Mouse (Mus musculus) midbrain, embryonic 14.5 days (tissue): ENCODE results near the gene Il10ra. TPM values are rescaled to one million over a fixed set of nuclear protein-coding genes. Genes with fewer than 3 reads are reported as not detected.

Source experiments
- ATAC-seq: fragments of 200-750 bp; cut with Nextera tagmentation; 2 replicates; pipeline ENCODE4 v1.8.0; 2017; ENCODE audit warnings: moderate number of reproducible peaks, moderate library complexity; ENCODE audit not compliant: low FRiP score, low TSS enrichment
- DNase-seq: peaks from one replicate; pipeline ENCODE4 v3.0.0-alpha.2; 2015
- H3K27ac ChIP-seq: fragments of 300-500 bp; sonication (generic); replicated peaks from 2 replicates; pipeline ENCODE4 v1.5.1; 2014; ENCODE audit warnings: mild to moderate bottlenecking, low read depth, low read length, moderate library complexity
- H3K27me3 ChIP-seq: fragments of 300-500 bp; sonication (generic); 2 replicates; pipeline ENCODE4 v1.6.1; 2014; ENCODE audit warnings: low read length, control low read depth, mixed read lengths; ENCODE audit not compliant: control insufficient read depth, insufficient read depth
- H3K36me3 ChIP-seq: fragments of 300-500 bp; sonication (generic); 2 replicates; pipeline ENCODE4 v1.6.1; 2014; ENCODE audit warnings: low read length, control low read depth; ENCODE audit not compliant: control insufficient read depth, insufficient read depth
- H3K4me1 ChIP-seq: fragments of 300-500 bp; sonication (generic); 2 replicates; pipeline ENCODE4 v1.6.1; 2014; ENCODE audit warnings: mild to moderate bottlenecking, antibody characterized with exemption, low read length, control low read depth; ENCODE audit not compliant: control insufficient read depth, insufficient read depth
- H3K4me2 ChIP-seq: fragments of 300-500 bp; sonication (generic); 2 replicates; pipeline ENCODE4 v1.6.1; 2014; ENCODE audit warnings: mild to moderate bottlenecking, low read length, moderate library complexity
- H3K4me3 ChIP-seq: fragments of 300-500 bp; sonication (generic); replicated peaks from 2 replicates; pipeline ENCODE4 v1.5.1; 2014; ENCODE audit warnings: low read depth, low read length
- H3K9ac ChIP-seq: fragments of 300-500 bp; sonication (generic); replicated peaks from 2 replicates; pipeline ENCODE4 v1.6.1; 2014; ENCODE audit warnings: mild to moderate bottlenecking, low read length, moderate library complexity
- H3K9me3 ChIP-seq: fragments of 300-500 bp; sonication (generic); 2 replicates; pipeline ENCODE4 v1.6.1; 2016; ENCODE audit warnings: low read length, control low read depth, mixed read lengths; ENCODE audit not compliant: control insufficient read depth
- WGBS: fragments of 180-500 bp; shearing (Covaris S2); extraction: QIAGEN DNeasy Blood & Tissue Kit; methylation state at CpG from one replicate; pipeline ENCODE4 v1.1.7; 2014; 5-methylcytosine and 5-hydroxymethylcytosine counted together
- polyA plus RNA-seq: library from polyadenylated mRNA; unstranded; fragments of >200 nt; fragmentation: Nextera tagmentation; extraction: Ambion mirVana; gene quantifications from 2 replicates; pipeline ENCODE4 v1.2.1, GENCODE M21; 2014

The Il10ra gene
- polyA plus RNA-seq, 1 experiment from 2014 or later: 0.67 TPM

DNA sequence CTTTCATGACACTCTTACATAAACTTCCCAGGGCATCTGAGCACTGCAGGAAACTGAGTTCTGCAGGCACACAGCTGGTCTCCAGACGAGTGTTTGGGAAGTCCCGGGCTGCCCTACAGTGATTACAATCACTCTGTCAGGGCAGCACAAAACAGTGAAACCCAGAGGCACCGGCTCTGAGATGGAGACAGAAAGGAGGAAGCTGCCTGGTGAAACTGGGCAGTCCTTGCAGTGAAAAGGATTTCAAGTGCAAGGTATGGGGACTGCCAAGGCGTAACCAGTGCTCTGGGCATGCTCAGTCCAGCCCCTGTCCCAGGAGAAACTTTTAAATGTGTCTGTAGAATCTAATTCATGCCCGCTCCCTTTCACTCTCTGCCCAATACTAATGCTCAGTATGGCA, 3.3 kb upstream of the Il10ra start:
- Histone ChIP-seq H3K27me3 (peaks cover 30% of the 10 kb centered on the region; the same call in 1 of the 2 replicates), H3K4me2 (no peak overlapping the region), H3K27ac (no peak overlapping the region), H3K4me3 (no peak overlapping the region), H3K9ac (no peak overlapping the region), H3K9me3 (no peaks in the 10 kb centered on the region), H3K4me1 (no peaks in the 10 kb centered on the region), H3K36me3 (no peaks in the 10 kb centered on the region)
- 53% methylated on average over 5 of the region's 5 CpGs for WGBS
- ATAC-seq: no peak
- no peak for DNase-seq

GRCm38 (mm10) chr9:45268079-45268478, 870 bp downstream of the Il10ra start:
- ATAC-seq (no peak), DNase-seq (no peak)
- H3K9me3 ChIP-seq: no peaks in the 10 kb centered on the region
- no peak overlapping the region for H3K4me3 ChIP-seq
- no peak overlapping the region for H3K9ac ChIP-seq
- no peaks in the 10 kb centered on the region for H3K36me3 ChIP-seq
- no peak overlapping the region for H3K27ac ChIP-seq
- no peak overlapping the region for H3K4me2 ChIP-seq
- no peaks in the 10 kb centered on the region for H3K4me1 ChIP-seq
- 60% methylated on average over 4 of the region's 4 CpGs for WGBS
- peaks cover 30% of the 10 kb centered on the region; the same call in 1 of the 2 replicates for H3K27me3 ChIP-seq

DNA sequence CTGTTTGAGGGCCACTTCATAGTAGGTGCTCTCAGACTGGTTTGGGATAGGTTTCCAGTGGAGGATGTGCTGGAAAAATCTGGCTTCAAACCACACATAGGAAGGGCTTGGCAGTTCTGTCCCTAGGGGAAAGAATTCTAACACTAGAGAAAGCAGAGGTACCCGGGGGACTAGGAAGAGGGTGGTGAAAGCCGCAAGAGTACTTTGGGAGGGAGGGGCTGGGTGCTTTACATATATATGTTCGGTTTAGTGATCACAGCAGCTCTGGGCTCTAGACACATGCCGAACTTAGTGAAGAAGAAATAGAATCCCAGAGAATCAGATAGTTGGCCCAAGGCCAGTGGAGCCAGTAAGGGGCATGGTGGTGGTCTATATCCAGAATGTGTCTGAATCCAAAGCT, 1.9 kb downstream of the Il10ra start:
- Histone ChIP-seq H3K4me2 (no peak overlapping the region), H3K27me3 (peaks cover 30% of the 10 kb centered on the region; the same call in 1 of the 2 replicates), H3K9me3 (no peaks in the 10 kb centered on the region), H3K27ac (no peak overlapping the region), H3K4me1 (no peaks in the 10 kb centered on the region), H3K4me3 (no peak overlapping the region), H3K9ac (no peak overlapping the region), H3K36me3 (no peaks in the 10 kb centered on the region)
- DNase-seq (no peak), ATAC-seq (no peak)
- 92% methylated on average over 4 of the region's 4 CpGs for WGBS

GRCm38 (mm10) chr9:45261872-45262271, 7.1 kb downstream of the Il10ra start:
- Histone ChIP-seq H3K27ac (no peak overlapping the region), H3K9ac (no peak overlapping the region), H3K36me3 (no peaks in the 10 kb centered on the region), H3K4me3 (no peak overlapping the region), H3K9me3 (no peaks in the 10 kb centered on the region), H3K4me1 (no peaks in the 10 kb centered on the region), H3K4me2 (no peak overlapping the region), H3K27me3 (no peaks in the 10 kb centered on the region)
- 69% methylated on average over 5 of the region's 5 CpGs for WGBS
- ATAC-seq (no peak), DNase-seq (peak; percentile 6)

- DNase-seq: peak; percentile 16
- Histone ChIP-seq H3K27me3 (no peaks in the 10 kb centered on the region), H3K36me3 (no peaks in the 10 kb centered on the region), H3K4me2 (no peak overlapping the region), H3K27ac (no peak overlapping the region), H3K4me1 (no peaks in the 10 kb centered on the region), H3K9ac (no peak overlapping the region), H3K4me3 (no peak overlapping the region), H3K9me3 (no peaks in the 10 kb centered on the region)
- 71% methylated on average over 4 of the region's 4 CpGs for WGBS
- no peak for ATAC-seq
These were observed 7.5 kb downstream of the Il10ra start for GRCm38 (mm10) chr9:45261466-45261865.

DNA sequence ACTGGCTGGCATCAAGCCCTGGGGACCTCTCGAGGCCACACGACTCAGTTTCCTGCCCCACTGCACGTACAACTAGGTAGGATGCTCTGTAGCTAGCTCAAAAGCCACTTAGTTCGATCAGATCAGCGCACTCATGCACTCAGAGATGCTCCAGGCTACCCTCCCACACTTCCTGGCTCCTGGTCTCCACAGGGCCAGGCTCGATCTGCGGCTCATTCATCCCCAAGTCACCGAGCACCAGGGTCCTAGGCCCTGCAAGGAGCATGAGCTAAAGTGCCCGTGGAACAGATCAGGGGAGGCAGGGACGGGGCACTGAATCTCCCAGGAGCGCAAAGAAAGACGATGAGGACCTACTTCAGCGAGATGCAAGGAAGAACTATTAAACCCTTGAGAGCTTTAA, 9.9 kb downstream of the Il10ra start:
- DNase-seq (no peak), ATAC-seq (no peak)
- Histone ChIP-seq H3K4me2 (no peak overlapping the region), H3K4me3 (no peak overlapping the region), H3K4me1 (no peaks in the 10 kb centered on the region), H3K27ac (no peak overlapping the region), H3K9me3 (no peaks in the 10 kb centered on the region), H3K9ac (no peak overlapping the region), H3K27me3 (no peaks in the 10 kb centered on the region), H3K36me3 (no peaks in the 10 kb centered on the region)
- WGBS: 87% methylated on average over 13 of the region's 13 CpGs

DNA sequence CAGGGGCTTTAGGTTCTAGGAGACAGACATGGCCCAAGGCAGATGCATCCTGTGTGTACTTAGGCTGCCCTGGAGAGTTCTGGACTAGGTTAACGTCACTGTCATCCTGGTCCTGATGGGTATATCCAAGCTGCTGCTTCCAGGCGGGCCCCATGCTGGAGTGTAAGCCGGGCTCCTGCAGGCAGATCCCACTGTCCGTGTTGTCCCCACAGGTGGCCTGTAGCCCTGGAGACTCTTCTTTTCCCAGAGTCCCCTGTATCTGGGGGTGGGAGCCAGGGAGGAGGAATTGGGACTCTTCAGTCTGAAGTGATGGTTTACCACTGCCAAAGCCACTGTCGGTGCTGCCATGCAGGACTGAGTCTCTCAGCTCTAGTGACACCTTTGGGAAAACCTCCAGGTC, 13.0 kb downstream of the Il10ra start:
- Histone ChIP-seq H3K4me1 (no peaks in the 10 kb centered on the region), H3K36me3 (no peaks in the 10 kb centered on the region), H3K27ac (no peak overlapping the region), H3K4me3 (no peak overlapping the region), H3K4me2 (no peak overlapping the region), H3K27me3 (no peaks in the 10 kb centered on the region), H3K9ac (no peak overlapping the region), H3K9me3 (no peaks in the 10 kb centered on the region)
- 74% methylated on average over 5 of the region's 5 CpGs for WGBS
- DNase-seq (no peak), ATAC-seq (no peak)

DNA sequence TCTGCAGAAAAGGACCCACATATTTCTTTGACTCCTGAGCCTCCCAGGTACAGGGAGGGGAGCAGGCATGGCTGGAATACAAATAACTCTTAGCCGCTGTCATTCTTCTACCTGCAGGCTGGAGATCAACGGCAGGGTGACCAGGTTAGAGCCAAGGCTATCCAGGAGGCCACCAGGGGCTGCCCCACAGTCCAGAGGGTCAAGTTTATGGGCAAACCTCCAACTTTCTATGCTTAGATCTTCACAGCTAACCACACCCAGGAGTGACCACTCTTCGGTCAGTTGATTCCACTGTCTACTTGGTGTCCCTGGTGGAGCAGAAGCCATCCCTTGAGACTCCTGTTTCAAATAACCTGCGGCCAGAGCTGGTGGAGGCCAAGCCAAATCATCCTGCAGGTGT, 13.5 kb downstream of the Il10ra start:
- ATAC-seq (no peak), DNase-seq (no peak)
- 92% methylated on average over 4 of the region's 4 CpGs for WGBS
- Histone ChIP-seq H3K9me3 (no peaks in the 10 kb centered on the region), H3K4me3 (no peak overlapping the region), H3K4me1 (no peaks in the 10 kb centered on the region), H3K36me3 (no peaks in the 10 kb centered on the region), H3K27ac (no peak overlapping the region), H3K4me2 (no peak overlapping the region), H3K9ac (no peak overlapping the region), H3K27me3 (no peaks in the 10 kb centered on the region)

- DNase-seq (no peak), ATAC-seq (no peak)
- Histone ChIP-seq H3K4me1 (no peaks in the 10 kb centered on the region), H3K9me3 (no peaks in the 10 kb centered on the region), H3K36me3 (no peaks in the 10 kb centered on the region), H3K4me2 (no peak overlapping the region), H3K9ac (no peak overlapping the region), H3K27me3 (no peaks in the 10 kb centered on the region), H3K4me3 (no peak overlapping the region), H3K27ac (no peak overlapping the region)
- 72% methylated on average over 4 of the region's 4 CpGs for WGBS
These were observed 14.3 kb downstream of the Il10ra start for GRCm38 (mm10) chr9:45254605-45255004.
